Mouse (Mus musculus) stomach, embryonic 16.5 days (tissue): ENCODE data around the gene Cenpb. TPM values are rescaled to one million over a fixed set of nuclear protein-coding genes. Genes with fewer than 3 reads are reported as not detected.
A peak's percentile ranks its signal among the peaks of the same experiment; 100 is the strongest.

Experiments used
- ATAC-seq: fragments of 200-750 bp; cut with Nextera tagmentation; 2 replicates; pipeline ENCODE4 v1.8.0; 2017; ENCODE audit warnings: moderate number of reproducible peaks, moderate TSS enrichment; ENCODE audit not compliant: insufficient read depth, low FRiP score
- H3K27ac ChIP-seq: fragments of 300-500 bp; sonication (generic); 2 replicates; pipeline ENCODE4 v1.5.1; 2014; ENCODE audit warnings: low read length
- H3K27me3 ChIP-seq: fragments of 300-500 bp; sonication (generic); 2 replicates; pipeline ENCODE4 v1.6.1; 2014; ENCODE audit warnings: low read length, control low read depth, mixed read lengths; ENCODE audit not compliant: control insufficient read depth, insufficient read depth
- H3K36me3 ChIP-seq: fragments of 300-500 bp; sonication (generic); 2 replicates; pipeline ENCODE4 v1.6.1; 2014; ENCODE audit warnings: low read length; ENCODE audit not compliant: control insufficient read depth, insufficient read depth
- H3K4me1 ChIP-seq: fragments of 300-500 bp; sonication (generic); 2 replicates; pipeline ENCODE4 v1.6.1; 2014; ENCODE audit warnings: low read length, control low read depth, mixed read lengths; ENCODE audit not compliant: control insufficient read depth, insufficient read depth
- H3K4me2 ChIP-seq: fragments of 300-500 bp; sonication (generic); 2 replicates; pipeline ENCODE4 v1.6.1; 2014; ENCODE audit warnings: low read depth, low read length, mixed read lengths
- H3K4me3 ChIP-seq: fragments of 300-500 bp; sonication (generic); replicated peaks from 2 replicates; pipeline ENCODE4 v1.5.1; 2014; ENCODE audit warnings: mild to moderate bottlenecking, low read length
- H3K9ac ChIP-seq: fragments of 300-500 bp; sonication (generic); 2 replicates; pipeline ENCODE4 v1.6.1; 2014; ENCODE audit warnings: low read length
- H3K9me3 ChIP-seq: fragments of 300-500 bp; sonication (generic); replicated peaks from 2 replicates; pipeline ENCODE4 v1.6.1; 2016; ENCODE audit warnings: low read length, control low read depth; ENCODE audit not compliant: control insufficient read depth
- WGBS: fragments of 180-500 bp; shearing (Covaris S2); extraction: QIAGEN DNeasy Blood & Tissue Kit; methylation state at CpG from one replicate; pipeline ENCODE4 v1.1.7; 2014; 5-methylcytosine and 5-hydroxymethylcytosine counted together
- polyA plus RNA-seq: library from polyadenylated mRNA; unstranded; fragments of >200 nt; fragmentation: Nextera tagmentation; extraction: Ambion mirVana; gene quantifications from 2 replicates; pipeline ENCODE4 v1.2.1, GENCODE M21; 2015

Cenpb gene
- polyA plus RNA-seq, 1 experiment from 2014 or later = 10.4 TPM

DNA sequence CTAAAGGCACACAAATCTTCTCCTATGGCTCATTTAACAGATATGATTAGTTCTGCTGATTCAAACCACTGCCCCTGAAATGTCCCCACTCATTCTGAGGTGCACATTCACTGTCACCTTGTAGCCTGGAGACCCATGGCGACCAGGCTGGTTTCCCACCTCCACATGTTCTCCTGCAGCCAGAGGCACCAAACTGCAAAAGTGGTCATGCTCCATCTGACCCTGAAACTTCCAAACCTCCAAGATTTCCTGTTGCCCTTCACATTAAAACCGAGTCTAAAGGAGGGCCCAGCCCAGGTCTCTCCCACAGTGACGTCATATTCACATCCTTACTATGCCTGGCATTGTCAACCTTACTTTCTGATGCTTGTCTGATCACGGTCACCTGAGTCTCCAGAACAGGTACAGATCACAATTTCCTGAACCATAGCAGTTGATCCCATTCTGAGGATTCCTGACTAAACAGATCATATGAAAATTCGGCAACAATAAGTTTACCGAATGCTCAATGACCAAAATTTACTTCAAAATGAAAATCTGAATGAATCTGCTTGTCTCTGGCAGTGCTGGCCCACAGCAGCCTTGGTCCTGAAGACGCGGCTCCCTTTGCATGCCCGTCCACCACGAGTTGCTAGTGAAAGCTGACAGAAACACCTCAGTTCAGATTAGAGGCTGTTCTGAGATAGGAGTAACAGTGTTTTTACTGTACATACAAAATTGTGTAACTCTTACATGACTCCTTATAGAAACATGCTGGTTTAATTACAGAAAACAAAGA, 47.6 kb downstream of the Cenpb start:
- H3K27me3 ChIP-seq = no peaks in the 10 kb centered on the region
- ATAC-seq = no peak
- no peak overlapping the region for H3K4me3 ChIP-seq
- no peaks in the 10 kb centered on the region for H3K9me3 ChIP-seq
- no peak overlapping the region for H3K27ac ChIP-seq
- H3K4me2 ChIP-seq = no peak overlapping the region
- 84% methylated on average over 10 of the region's 10 CpGs for WGBS
- peaks cover 17% of the 10 kb centered on the region for H3K4me1 ChIP-seq
- no peak overlapping the region for H3K9ac ChIP-seq
- 0 out of 2 replicates have a peak, but pooled peaks cover 3% of the 10 kb centered on the region for H3K36me3 ChIP-seq

DNA sequence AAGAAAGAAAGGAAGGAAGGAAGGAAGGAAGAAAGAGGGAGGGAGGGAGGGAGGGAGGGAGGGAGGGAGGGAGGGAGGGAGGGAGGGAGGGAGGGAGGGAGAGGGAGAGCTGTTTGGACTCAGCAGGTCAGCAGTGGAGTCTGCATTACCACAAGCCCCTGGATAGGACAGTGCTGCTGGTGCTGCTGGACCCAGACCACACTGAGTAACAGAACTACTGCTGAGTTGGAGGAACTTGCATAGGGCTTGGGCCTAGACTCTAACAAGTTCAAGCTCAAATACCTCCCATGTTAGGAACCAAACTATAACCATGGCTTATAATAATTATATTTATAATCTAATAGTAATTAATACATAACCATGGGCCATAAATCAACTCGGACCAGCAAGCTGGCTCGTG, 49.0 kb downstream of the Cenpb start:
- Histone ChIP-seq H3K4me2 (no peak overlapping the region), H3K4me1 (peaks cover 28% of the 10 kb centered on the region), H3K9ac (no peak overlapping the region), H3K27ac (no peak overlapping the region), H3K36me3 (0 out of 2 replicates have a peak, but pooled peaks cover 3% of the 10 kb centered on the region), H3K4me3 (no peak overlapping the region), H3K27me3 (no peaks in the 10 kb centered on the region), H3K9me3 (no peaks in the 10 kb centered on the region)
- 80% methylated on average over 2 of the region's 2 CpGs for WGBS
- ATAC-seq = no peak

DNA sequence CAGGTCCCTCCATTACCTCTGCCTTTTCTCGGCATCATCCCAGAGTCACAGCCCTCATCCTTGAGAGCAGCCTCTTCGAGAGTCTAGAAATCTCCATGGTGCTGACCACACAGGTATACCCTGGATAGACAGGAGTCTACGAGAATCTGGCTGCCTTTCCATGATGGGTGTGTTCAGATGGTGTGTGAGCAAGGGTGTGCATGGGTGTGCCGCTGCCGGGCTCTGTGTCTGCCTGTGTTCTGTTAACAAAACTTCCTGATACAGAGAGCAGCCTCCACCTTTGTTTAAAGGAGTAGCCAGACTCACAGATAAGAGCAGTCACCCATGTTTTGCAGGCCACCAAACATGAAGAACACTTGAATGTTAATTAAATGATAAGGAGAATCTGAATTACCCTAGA, 50.0 kb downstream of the Cenpb start:
- Histone ChIP-seq H3K4me3 (no peak overlapping the region), H3K4me1 (peaks cover 28% of the 10 kb centered on the region), H3K27me3 (no peaks in the 10 kb centered on the region), H3K9me3 (no peaks in the 10 kb centered on the region), H3K4me2 (peak overlapping the region; percentile 68), H3K36me3 (0 out of 2 replicates have a peak, but pooled peaks cover 3% of the 10 kb centered on the region), H3K9ac (peak overlapping the region; percentile 11; the same call in 1 of the 2 replicates), H3K27ac (no peak overlapping the region; the same call in 1 of the 2 replicates)
- ATAC-seq = no peak
- 53% methylated on average over 5 of the region's 5 CpGs for WGBS

DNA sequence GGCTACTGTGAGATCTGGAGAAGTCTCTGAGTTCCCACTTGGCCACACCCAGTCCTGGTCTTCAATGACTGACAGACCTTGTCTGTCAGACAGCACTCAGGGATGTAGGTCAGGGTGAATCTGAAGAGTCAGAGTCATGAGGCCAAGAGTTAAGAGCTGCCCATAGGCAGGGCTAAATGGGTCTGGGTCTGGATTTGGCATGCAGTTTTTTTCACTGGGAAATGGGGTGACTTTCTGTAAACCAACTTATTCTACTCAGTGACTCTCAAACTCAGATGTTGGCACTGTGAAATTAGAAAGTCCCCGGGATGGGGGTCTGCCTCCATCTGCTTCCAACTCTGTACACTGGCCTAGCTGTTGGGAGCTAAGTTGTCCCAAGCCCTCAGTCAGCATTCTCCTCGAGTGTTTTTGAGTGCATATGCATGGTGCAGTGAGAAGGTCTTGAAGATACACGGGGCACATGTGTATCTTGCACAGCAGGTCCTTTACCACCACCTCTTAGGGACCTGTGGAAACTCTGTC, 51.2 kb downstream of the Cenpb start:
- H3K27ac ChIP-seq = no peak overlapping the region
- H3K9me3 ChIP-seq = no peaks in the 10 kb centered on the region
- peaks cover 25% of the 10 kb centered on the region for H3K4me1 ChIP-seq
- H3K4me3 ChIP-seq = peak overlapping the region; percentile 73
- H3K27me3 ChIP-seq = no peaks in the 10 kb centered on the region
- peak overlapping the region; percentile 87 for H3K9ac ChIP-seq
- ATAC-seq = no peak
- 78% methylated on average over 3 of the region's 3 CpGs for WGBS
- H3K4me2 ChIP-seq = peak overlapping the region; percentile 68
- H3K36me3 ChIP-seq = no peaks in the 10 kb centered on the region

DNA sequence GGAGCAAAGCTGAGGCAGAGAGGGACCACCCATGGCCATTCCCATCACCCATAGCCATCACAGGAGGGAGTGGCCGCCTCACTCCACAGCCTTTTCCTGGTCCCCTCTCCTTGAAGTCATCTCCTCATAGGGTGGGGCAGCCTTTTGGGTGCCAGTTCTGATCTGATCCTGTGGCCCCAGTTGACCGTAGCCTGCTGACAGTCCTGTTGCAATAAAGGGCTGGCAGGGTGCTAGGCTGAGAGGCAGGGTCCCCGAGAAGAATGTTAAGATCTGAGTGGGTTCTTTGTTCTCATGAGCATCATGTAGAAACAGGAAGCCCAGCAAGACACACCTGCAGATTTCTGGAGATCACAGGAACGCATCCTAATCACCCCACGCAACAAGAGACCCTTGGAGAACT, 51.7 kb downstream of the Cenpb start:
- Histone ChIP-seq H3K9me3 (no peaks in the 10 kb centered on the region), H3K27ac (no peak overlapping the region), H3K4me2 (peak overlapping the region; percentile 68), H3K4me1 (peaks cover 25% of the 10 kb centered on the region), H3K36me3 (no peaks in the 10 kb centered on the region), H3K27me3 (no peaks in the 10 kb centered on the region), H3K9ac (peak overlapping the region; percentile 87), H3K4me3 (peak overlapping the region; percentile 73)
- WGBS = 79% methylated on average over 5 of the region's 5 CpGs
- ATAC-seq = no peak

DNA sequence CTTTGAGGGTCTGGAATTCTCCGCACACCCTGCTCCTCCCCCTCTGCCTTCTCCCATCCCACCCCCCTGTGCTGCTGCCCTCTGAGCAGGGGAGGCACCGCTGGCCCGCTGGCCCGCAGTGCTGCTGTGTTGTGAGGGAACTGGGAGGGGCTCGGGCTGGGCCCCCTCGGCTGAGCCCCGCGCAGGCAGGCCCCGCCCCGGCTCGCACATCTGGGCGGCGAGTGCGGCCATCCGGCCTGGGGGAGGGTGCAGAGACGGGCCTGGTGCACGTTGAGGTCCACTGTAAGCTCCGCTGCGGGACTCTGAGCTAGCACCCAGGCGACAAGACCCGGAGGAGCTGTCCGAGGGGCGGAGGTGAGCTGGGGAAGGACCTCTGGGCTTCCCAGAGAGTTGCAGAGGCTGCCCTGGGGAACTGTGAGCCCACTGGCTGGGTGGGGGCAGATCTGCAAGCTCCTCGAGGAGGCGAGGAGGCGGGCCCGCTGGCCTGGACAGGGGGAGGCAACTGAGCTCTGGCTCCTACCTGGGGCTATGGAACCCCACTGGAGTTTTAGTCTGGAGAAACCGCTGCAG, 52.6 kb downstream of the Cenpb start, which contains the start of gene Hspa12b:
Gene Hspa12b, plus strand, starts transcription at position 120 of the 570 bp plus-strand sequence.
- peak; percentile 94 for ATAC-seq
- WGBS = 2% methylated on average over 28 of the region's 28 CpGs
- H3K4me3 ChIP-seq = peak within 1 kb of the TSS; percentile 73
- peak within 1 kb of the TSS; percentile 85 for H3K27ac ChIP-seq
- H3K9me3 ChIP-seq = no peaks in the 10 kb centered on the region
- peaks cover 25% of the 10 kb centered on the region for H3K4me1 ChIP-seq
- no peaks in the 10 kb centered on the region for H3K27me3 ChIP-seq
- peak within 1 kb of the TSS; percentile 87 for H3K9ac ChIP-seq
- H3K36me3 ChIP-seq = no peaks in the 10 kb centered on the region
- H3K4me2 ChIP-seq = peak within 1 kb of the TSS; percentile 68

DNA sequence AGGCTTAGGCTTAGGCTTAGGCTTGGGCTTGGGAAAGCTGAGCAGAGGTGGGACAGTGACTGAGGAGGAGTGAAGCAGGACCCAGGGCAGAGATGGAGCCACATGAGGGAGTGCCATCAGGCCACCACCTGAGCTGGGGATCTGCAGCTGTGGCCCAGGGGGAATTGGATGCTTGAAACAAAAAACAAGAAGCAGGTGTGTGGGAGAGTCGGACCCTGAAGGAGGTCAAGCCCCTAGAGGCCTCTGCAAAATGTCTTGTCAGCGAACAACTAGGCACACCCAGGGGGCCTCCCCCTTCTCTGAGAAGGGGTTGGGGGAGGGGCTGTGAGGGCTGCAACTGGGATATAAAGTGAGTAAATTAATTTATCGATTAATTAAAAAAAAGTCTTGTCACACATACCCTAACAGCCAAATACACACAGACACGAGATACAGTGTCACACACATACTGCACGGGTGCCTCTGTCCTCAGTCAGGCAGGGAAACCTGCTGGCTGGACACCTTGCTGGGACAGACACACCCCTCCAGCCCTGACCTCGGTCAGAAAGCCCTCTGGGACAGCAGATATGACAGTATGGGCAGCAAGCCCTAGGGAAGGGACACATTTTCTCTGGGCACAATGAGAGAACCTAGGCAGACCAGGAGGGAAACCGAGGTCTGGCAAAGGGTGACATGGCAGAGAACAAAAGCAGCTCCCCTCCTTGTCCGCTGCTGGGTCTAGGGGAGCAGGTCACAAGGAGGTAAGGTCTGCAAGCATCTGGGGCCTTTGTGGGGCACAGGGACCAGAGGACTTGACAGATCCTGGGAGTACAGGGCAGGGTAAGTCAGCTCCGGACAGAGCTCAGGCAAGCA, 53.7 kb downstream of the Cenpb start:
- peak overlapping the region; percentile 87; the same call in 1 of the 2 replicates for H3K9ac ChIP-seq
- H3K36me3 ChIP-seq = no peaks in the 10 kb centered on the region
- no peak for ATAC-seq
- peak overlapping the region; percentile 68 for H3K4me2 ChIP-seq
- 58% methylated on average over 9 of the region's 9 CpGs for whole genome bisulfite sequencing
- no peaks in the 10 kb centered on the region for H3K27me3 ChIP-seq
- H3K4me3 ChIP-seq = no peak overlapping the region
- peak overlapping the region; percentile 85; the same call in 1 of the 2 replicates for H3K27ac ChIP-seq
- H3K9me3 ChIP-seq = no peaks in the 10 kb centered on the region
- H3K4me1 ChIP-seq = peaks cover 25% of the 10 kb centered on the region
